Mouse (Mus musculus) small intestine, adult 2 months (tissue): Measurements from ENCODE around the gene Klra2. TPM values are rescaled to one million over a fixed set of nuclear protein-coding genes. Genes with fewer than 3 reads are reported as not detected.
"Not testable (repeated sequence)": the region's sequence is repeated elsewhere in the genome, so short reads cannot be mapped to it uniquely, and the experiment has no call there.

ENCODE experiments used
- H3K27ac ChIP-seq: fragments of 200-500 bp; 2 replicates; pipeline ENCODE4 v1.5.1; 2012; ENCODE audit warnings: low read depth, low read length, control low read depth, inconsistent platforms; ENCODE audit not compliant: insufficient read depth
- H3K27me3 ChIP-seq: fragments of 200-500 bp; 2 replicates; pipeline ENCODE4 v1.6.1; 2012; ENCODE audit warnings: mild to moderate bottlenecking, moderate library complexity, low read length, inconsistent platforms; ENCODE audit not compliant: control insufficient read depth, insufficient read depth
- H3K36me3 ChIP-seq: fragments of 200-500 bp; 2 replicates; pipeline ENCODE4 v1.6.1; 2012; ENCODE audit warnings: mild to moderate bottlenecking, low read length, control low read depth, inconsistent platforms; ENCODE audit not compliant: control insufficient read depth, insufficient read depth
- H3K4me1 ChIP-seq: fragments of 200-500 bp; 2 replicates; pipeline ENCODE4 v1.6.1; 2012; ENCODE audit warnings: low read length, inconsistent platforms, mixed read lengths; ENCODE audit not compliant: control insufficient read depth, insufficient read depth, insufficient read length
- H3K4me3 ChIP-seq: fragments of 200-500 bp; 2 replicates; pipeline ENCODE4 v1.5.1; 2012; ENCODE audit warnings: low read depth, mild to moderate bottlenecking, control low read depth, inconsistent platforms, low read length, moderate library complexity
- CTCF ChIP-seq: fragments of 200-500 bp; IDR thresholded peaks from 2 replicates; pipeline ENCODE4 v1.5.1; 2012; ENCODE audit warnings: low read depth, mild to moderate bottlenecking, control low read depth, inconsistent platforms, low read length, moderate library complexity, mixed read lengths; ENCODE audit not compliant: insufficient replicate concordance, insufficient read length; ENCODE audit errors: extremely low read depth
- POLR2A ChIP-seq: fragments of 200-500 bp; IDR thresholded peaks from 2 replicates; pipeline ENCODE4 v1.6.1; 2012; ENCODE audit warnings: low read depth, mild to moderate bottlenecking, control low read depth, inconsistent platforms, low read length, moderate library complexity
- WGBS: fragments of 180-500 bp; shearing (Covaris S2); methylation state at CpG from one replicate; pipeline ENCODE4 v1.1.7; 2018; 5-methylcytosine and 5-hydroxymethylcytosine counted together
- polyA plus RNA-seq: library from polyadenylated mRNA; depleted of rRNA; stranded (reverse); fragments of >200 nt; gene quantifications from 2 replicates; pipeline ENCODE4 v1.2.3, GENCODE M21; 2012; rRNA removed

Klra2 gene
- polyA plus RNA-seq: 0.13 and 0.28 TPM in 2 replicates

GRCm38 (mm10) chr6:131247206-131247605 lies at the start of gene Klra2:
Gene Klra2 (minus strand): TSS chr6:131247362.
- Histone ChIP-seq H3K4me3 (no peak within 1 kb of the TSS), H3K27me3 (no peaks in the 10 kb centered on the region), H3K4me1 (no peaks in the 10 kb centered on the region), H3K27ac (no peak within 1 kb of the TSS), H3K36me3 (no peaks in the 10 kb centered on the region)
- no peak for TF ChIP-seq POLR2A
- no peak for TF ChIP-seq CTCF
- WGBS: 69% methylated on average over 2 of the region's 2 CpGs

GRCm38 (mm10) chr6:131294435-131295112 lies 47.4 kb upstream of the Klra2 start:
- 25% methylated on average over 5 of the region's 5 CpGs for WGBS

GRCm38 (mm10) chr6:131293916-131294315 lies 46.8 kb upstream of the Klra2 start:
- H3K27ac ChIP-seq: peak overlapping the region; percentile 98
- TF ChIP-seq CTCF (no peak), POLR2A (no peak)
- H3K4me1 ChIP-seq: peaks cover 3% of the 10 kb centered on the region; the same call in 1 of the 2 replicates
- no peaks in the 10 kb centered on the region for H3K27me3 ChIP-seq
- WGBS: 22% methylated on average over 5 of the region's 5 CpGs
- H3K36me3 ChIP-seq: peaks cover 7% of the 10 kb centered on the region
- H3K4me3 ChIP-seq: no peak overlapping the region

More at GRCm38 (mm10) chr6:131294435-131295112, 47.4 kb upstream of the Klra2 start:
- Histone ChIP-seq H3K27me3 (no peaks in the 10 kb centered on the region), H3K4me1 (peaks cover 3% of the 10 kb centered on the region; the same call in 1 of the 2 replicates), H3K27ac (peak overlapping the region; percentile 93), H3K4me3 (no peak overlapping the region), H3K36me3 (peaks cover 9% of the 10 kb centered on the region)
- TF ChIP-seq CTCF (no peak), POLR2A (no peak)

GRCm38 (mm10) chr6:131292991-131293788 lies 46.0 kb upstream of the Klra2 start, which contains the start of gene Magohb:
Gene Magohb (minus strand): TSS chr6:131293244.
- TF ChIP-seq CTCF: no peak
- TF ChIP-seq POLR2A: 0 out of 2 replicates have a peak, but pooled peaks have one; percentile 29
- H3K4me3 ChIP-seq: peak within 1 kb of the TSS; percentile 73
- no peaks in the 10 kb centered on the region for H3K27me3 ChIP-seq
- H3K36me3 ChIP-seq: peaks cover 5% of the 10 kb centered on the region; the same call in 1 of the 2 replicates
- WGBS: under 1% methylated on average over 49 of the region's 51 CpGs
- peak within 1 kb of the TSS; percentile 98 for H3K27ac ChIP-seq
- H3K4me1 ChIP-seq: peaks cover 3% of the 10 kb centered on the region; the same call in 1 of the 2 replicates

GRCm38 (mm10) chr6:131292276-131292990 lies 45.3 kb upstream of the Klra2 start:
- no peak for TF ChIP-seq POLR2A
- TF ChIP-seq CTCF: no peak
- peaks cover 3% of the 10 kb centered on the region; the same call in 1 of the 2 replicates for H3K4me1 ChIP-seq
- H3K27me3 ChIP-seq: no peaks in the 10 kb centered on the region
- H3K27ac ChIP-seq: peak overlapping the region; percentile 98
- H3K36me3 ChIP-seq: peaks cover 7% of the 10 kb centered on the region
- peak overlapping the region; percentile 73 for H3K4me3 ChIP-seq
- WGBS: 6% methylated on average over 10 of the region's 10 CpGs

GRCm38 (mm10) chr6:131290430-131290829 lies 43.3 kb upstream of the Klra2 start:
- H3K27ac ChIP-seq: no peak overlapping the region
- H3K4me3 ChIP-seq: no peak overlapping the region
- peaks cover 15% of the 10 kb centered on the region for H3K36me3 ChIP-seq
- no peaks in the 10 kb centered on the region for H3K27me3 ChIP-seq
- 3% methylated on average over 2 of the region's 2 CpGs for WGBS
- peaks cover 3% of the 10 kb centered on the region; the same call in 1 of the 2 replicates for H3K4me1 ChIP-seq
- TF ChIP-seq POLR2A (no peak), CTCF (peak; percentile 66; the same call in 1 of the 2 replicates)

GRCm38 (mm10) chr6:131278160-131278559 lies 31.0 kb upstream of the Klra2 start:
- H3K4me1 ChIP-seq, H3K4me3 ChIP-seq, H3K27ac ChIP-seq, H3K36me3 ChIP-seq, H3K27me3 ChIP-seq: not testable (repeated sequence)
- WGBS: 86% methylated on average over 2 of the region's 2 CpGs
